Comparison of ENCODE assay signal across 23 mouse cellular contexts in the genomic region with DNA sequence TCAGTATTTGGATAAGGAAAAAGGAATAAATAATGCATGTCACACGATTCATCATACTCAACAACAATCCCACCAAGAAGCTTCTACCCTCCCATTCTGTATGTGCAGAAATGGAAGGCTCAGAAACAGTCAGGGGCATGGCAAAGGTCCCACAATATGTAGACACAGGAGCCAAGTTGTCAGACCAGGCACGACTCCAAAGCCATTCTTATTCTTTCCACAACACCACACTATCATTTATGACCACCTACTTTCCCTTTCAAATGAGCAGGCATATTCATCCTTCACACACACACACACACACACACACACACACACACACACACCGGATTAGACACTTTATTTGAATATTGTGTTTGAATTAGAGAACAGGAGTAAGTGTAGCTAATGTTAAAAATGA.
A peak's percentile ranks its signal among the peaks of the same experiment; 100 is the strongest.
DNase-seq lines count a peak whose midpoint lies in the region; ATAC-seq lines count a peak whose summit lies in the region.
"Had no signal": no experiment of that assay in that cellular context is flagged by ENCODE, and none has a peak within 500 bp of the region (broad histone marks: within the 10 kb centered on the region; RNA-seq: fewer than 3 reads in every experiment).

No protein-coding gene starts in this region.

- WGBS in hindbrain, embryonic 14.5 days = 64% methylated on average over 3 of the region's 3 CpGs
- WGBS in hindbrain, embryonic 10.5 days = 79% methylated on average over 3 of the region's 3 CpGs
- WGBS in hindbrain, embryonic 16.5 days = 49% methylated on average over 3 of the region's 3 CpGs

- H3K4me1 ChIP-seq in hindbrain, embryonic 14.5 days (replicated peaks; ENCODE audit: control insufficient read depth, insufficient read depth, low read length) = no peaks in the 10 kb centered on the region
- no peaks in the 10 kb centered on the region for H3K4me1 ChIP-seq in hindbrain, embryonic 10.5 days (replicated peaks)
- H3K4me1 ChIP-seq in hindbrain, embryonic 16.5 days (ENCODE audit: control insufficient read depth, insufficient read depth, low read depth, low read length) = no peaks in the 10 kb centered on the region
- H3K4me1 ChIP-seq: embryonic facial prominence, embryonic 15.5 days; limb, embryonic 12.5 days; neural tube, embryonic 12.5 days; stomach, embryonic 15.5 days had no signal

- no peak overlapping the region for H3K9ac ChIP-seq in hindbrain, embryonic 14.5 days
- H3K9ac ChIP-seq in hindbrain, embryonic 16.5 days (ENCODE audit: low read depth, low read length) = no peak overlapping the region
- H3K9ac ChIP-seq: embryonic facial prominence, embryonic 15.5 days; limb, embryonic 12.5 days; liver, postnatal 0 days; neural tube, embryonic 12.5 days; stomach, embryonic 15.5 days had no signal

- H3K27me3 ChIP-seq in hindbrain, embryonic 14.5 days (ENCODE audit: control insufficient read depth, insufficient read depth, low read length) = no peaks in the 10 kb centered on the region
- no peaks in the 10 kb centered on the region for H3K27me3 ChIP-seq in hindbrain, embryonic 10.5 days (ENCODE audit: insufficient read depth, poor library complexity, severe bottlenecking)
- H3K27me3 ChIP-seq in hindbrain, embryonic 16.5 days (replicated peaks; ENCODE audit: control insufficient read depth, insufficient read depth, low read length) = no peaks in the 10 kb centered on the region
- H3K27me3 ChIP-seq: embryonic facial prominence, embryonic 15.5 days; limb, embryonic 12.5 days; neural tube, embryonic 12.5 days; stomach, embryonic 15.5 days had no signal

- peak; percentile 60; the same call in 1 of the 2 replicates for ATAC-seq in hindbrain, embryonic 14.5 days (ENCODE audit: low FRiP score)
- ATAC-seq in hindbrain, embryonic 16.5 days = peak; percentile 82
- ATAC-seq: intestine, embryonic 16.5 days; liver, postnatal 0 days; lung, postnatal 0 days had no signal

- no peaks in the 10 kb centered on the region for H3K9me3 ChIP-seq in hindbrain, embryonic 14.5 days (ENCODE audit: control insufficient read depth, low read length)
- no peaks in the 10 kb centered on the region for H3K9me3 ChIP-seq in hindbrain, embryonic 10.5 days
- no peaks in the 10 kb centered on the region for H3K9me3 ChIP-seq in hindbrain, embryonic 16.5 days (ENCODE audit: control insufficient read depth, low read length)
- H3K9me3 ChIP-seq: embryonic facial prominence, embryonic 15.5 days; limb, embryonic 12.5 days; neural tube, embryonic 12.5 days; stomach, embryonic 15.5 days had no signal

- no peak overlapping the region for H3K27ac ChIP-seq in hindbrain, embryonic 14.5 days
- H3K27ac ChIP-seq in hindbrain, embryonic 10.5 days = no peak overlapping the region
- H3K27ac ChIP-seq in hindbrain, embryonic 16.5 days (ENCODE audit: low read depth, low read length) = no peak overlapping the region
- H3K27ac ChIP-seq: embryonic facial prominence, embryonic 15.5 days; limb, embryonic 12.5 days; macrophage; neural tube, embryonic 12.5 days; stomach, embryonic 15.5 days had no signal

- H3K36me3 ChIP-seq in hindbrain, embryonic 14.5 days (replicated peaks; ENCODE audit: control insufficient read depth, insufficient read depth) = no peaks in the 10 kb centered on the region
- H3K36me3 ChIP-seq in hindbrain, embryonic 10.5 days = no peaks in the 10 kb centered on the region
- no peaks in the 10 kb centered on the region for H3K36me3 ChIP-seq in hindbrain, embryonic 16.5 days (ENCODE audit: control insufficient read depth, insufficient read depth, low read length)
- H3K36me3 ChIP-seq: embryonic facial prominence, embryonic 15.5 days; limb, embryonic 12.5 days; neural tube, embryonic 12.5 days; stomach, embryonic 15.5 days had no signal

- no peak overlapping the region for H3K4me2 ChIP-seq in hindbrain, embryonic 14.5 days (replicated peaks)
- no peak overlapping the region for H3K4me2 ChIP-seq in hindbrain, embryonic 16.5 days (ENCODE audit: low read length)
- H3K4me2 ChIP-seq: embryonic facial prominence, embryonic 15.5 days; heart, embryonic 11.5 days; limb, embryonic 12.5 days; liver, embryonic 11.5 days; neural tube, embryonic 12.5 days; stomach, embryonic 15.5 days had no signal

- H3K4me3 ChIP-seq in hindbrain, embryonic 14.5 days (replicated peaks; ENCODE audit: low read length) = no peak overlapping the region
- H3K4me3 ChIP-seq in hindbrain, embryonic 10.5 days = no peak overlapping the region
- no peak overlapping the region for H3K4me3 ChIP-seq in hindbrain, embryonic 16.5 days (ENCODE audit: low read length)
- H3K4me3 ChIP-seq: embryonic facial prominence, embryonic 15.5 days; limb, embryonic 12.5 days; neural tube, embryonic 12.5 days; stomach, embryonic 15.5 days had no signal

- peak; percentile 20 to 58 for DNase-seq in cerebellum, postnatal 25 days
- DNase-seq in cerebellum, adult 8-10 months = no peak
- no peak for DNase-seq in hindbrain, embryonic 14.5 days (ENCODE audit: low spot score)
- no peak for DNase-seq in hindbrain, embryonic 10.5 days (ENCODE audit: low spot score)
- peak; percentile 33 to 41 for DNase-seq in right cerebral cortex, postnatal 10 days (ENCODE audit: low spot score in 2 of 2)
- no peak for DNase-seq in right cerebral cortex, postnatal 25 days
- no peak for DNase-seq in adrenal gland, postnatal 25 days
- DNase-seq: gastrocnemius, postnatal 14 days; heart, adult 11 months; kidney, adult 9 months; kidney, postnatal 14 days; liver, postnatal 0 days; thymus, postnatal 36 days had no signal

Comparison
In these comparisons a context has a peak if more than half of its experiments do, and no peak if none do; other contexts are left out.
1. DNase-seq: peak in cerebellum, postnatal 25 days (2 of 2) and right cerebral cortex, postnatal 10 days (2 of 2); none in cerebellum, adult 8-10 months (single experiment), hindbrain, embryonic 14.5 days (single experiment), hindbrain, embryonic 10.5 days (single experiment), right cerebral cortex, postnatal 25 days (single experiment) and adrenal gland, postnatal 25 days (single experiment).